Mouse (Mus musculus) kidney, embryonic 16.5 days (tissue): ENCODE measurements at regions not wholly inside any gene's neighbourhood (a gene's known extent, or its start where the extent isn't known, plus 50 kb on each side); places are given as distances from the start of the nearest gene placed in this dataset.

Experiments
- ATAC-seq: fragments of 200-750 bp; cut with Nextera tagmentation; 2 replicates; pipeline ENCODE4 v1.8.0; 2017; ENCODE audit warnings: moderate TSS enrichment; ENCODE audit not compliant: low FRiP score, low TSS enrichment
- H3K27ac ChIP-seq: fragments of 300-500 bp; sonication (generic); 2 replicates; pipeline ENCODE4 v1.5.1; 2014; ENCODE audit warnings: low read length
- H3K27me3 ChIP-seq: fragments of 300-500 bp; sonication (generic); 2 replicates; pipeline ENCODE4 v1.6.1; 2014; ENCODE audit warnings: low read length, control low read depth, mixed read lengths; ENCODE audit not compliant: insufficient read depth
- H3K36me3 ChIP-seq: fragments of 300-500 bp; sonication (generic); 2 replicates; pipeline ENCODE4 v1.6.1; 2014; ENCODE audit warnings: low read length, control low read depth, mixed read lengths; ENCODE audit not compliant: insufficient read depth
- H3K4me1 ChIP-seq: fragments of 300-500 bp; sonication (generic); 2 replicates; pipeline ENCODE4 v1.6.1; 2014; ENCODE audit warnings: low read length, control low read depth, mixed read lengths; ENCODE audit not compliant: insufficient read depth
- H3K4me2 ChIP-seq: fragments of 300-500 bp; sonication (generic); replicated peaks from 2 replicates; pipeline ENCODE4 v1.6.1; 2014; ENCODE audit warnings: low read depth, low read length
- H3K4me3 ChIP-seq: fragments of 300-500 bp; sonication (generic); 2 replicates; pipeline ENCODE4 v1.5.1; 2014; ENCODE audit warnings: mild to moderate bottlenecking, low read length
- H3K9ac ChIP-seq: fragments of 300-500 bp; sonication (generic); replicated peaks from 2 replicates; pipeline ENCODE4 v1.6.1; 2014; ENCODE audit warnings: low read length
- H3K9me3 ChIP-seq: fragments of 300-500 bp; sonication (generic); 2 replicates; pipeline ENCODE4 v1.6.1; 2016; ENCODE audit warnings: low read length, control low read depth
- WGBS: fragments of 180-500 bp; shearing (Covaris S2); extraction: QIAGEN DNeasy Blood & Tissue Kit; methylation state at CpG from one replicate; pipeline ENCODE4 v1.1.7; 2014; 5-methylcytosine and 5-hydroxymethylcytosine counted together

DNA sequence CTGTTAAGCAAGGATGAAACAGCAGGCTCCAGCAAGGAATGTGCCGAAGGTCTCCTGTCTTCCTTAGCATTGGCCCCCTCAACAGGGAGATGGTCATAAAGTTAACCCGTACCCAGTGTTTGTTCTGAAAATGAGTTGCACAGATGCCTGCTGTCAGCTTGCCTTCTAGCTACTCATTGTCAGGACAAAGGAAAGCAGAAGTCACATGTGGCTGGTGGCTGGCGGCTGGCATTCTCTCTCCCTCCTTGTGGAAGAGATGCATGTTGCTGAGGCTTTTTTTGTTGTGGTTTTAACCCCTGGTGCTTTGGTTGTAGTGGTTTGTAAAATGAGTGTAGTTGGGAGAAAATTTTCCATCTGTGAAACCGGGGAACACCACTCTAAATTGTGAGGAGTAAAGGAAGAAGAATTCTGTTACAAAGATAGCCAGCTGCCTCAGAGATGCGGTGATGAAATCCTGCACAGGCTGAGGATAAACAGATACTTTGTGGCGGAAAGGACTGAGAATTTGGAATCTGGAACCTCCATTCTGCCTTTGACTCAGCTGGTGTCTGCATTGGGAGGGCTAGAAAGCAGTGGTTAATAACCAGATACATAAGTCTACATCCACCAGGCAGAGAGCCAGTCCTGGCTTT lies 220.2 kb downstream of the Snx13 start:
- Histone ChIP-seq H3K4me3 (no peak overlapping the region), H3K27ac (no peak overlapping the region), H3K9me3 (no peaks in the 10 kb centered on the region), H3K36me3 (no peaks in the 10 kb centered on the region), H3K4me2 (no peak overlapping the region), H3K4me1 (no peaks in the 10 kb centered on the region), H3K9ac (no peak overlapping the region), H3K27me3 (no peaks in the 10 kb centered on the region)
- no peak for ATAC-seq
- WGBS = 66% methylated on average over 6 of the region's 6 CpGs

DNA sequence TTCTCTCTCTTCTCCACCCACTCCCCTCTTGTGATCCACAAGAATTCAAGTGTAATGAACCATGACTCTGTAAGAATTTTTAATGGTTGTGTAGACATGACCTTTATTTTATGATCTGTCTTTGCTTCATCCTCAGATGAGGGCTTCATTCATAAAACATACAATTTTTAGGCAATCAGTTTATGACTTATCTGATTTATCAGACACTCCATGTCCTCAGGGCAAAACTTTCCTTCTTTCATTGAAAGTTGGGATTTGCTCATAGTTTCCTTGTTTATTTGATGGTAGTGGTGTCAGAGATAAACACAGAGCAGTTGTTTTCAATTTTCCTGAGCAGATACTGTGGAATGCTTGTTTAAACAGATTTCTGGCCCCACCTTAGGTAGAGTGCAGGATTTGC lies 212.8 kb downstream of the Snx13 start:
- no peak overlapping the region for H3K9ac ChIP-seq
- no peak overlapping the region for H3K4me2 ChIP-seq
- H3K27ac ChIP-seq = no peak overlapping the region
- H3K4me1 ChIP-seq = no peaks in the 10 kb centered on the region
- H3K9me3 ChIP-seq = no peaks in the 10 kb centered on the region
- H3K27me3 ChIP-seq = no peaks in the 10 kb centered on the region
- ATAC-seq = no peak
- no peak overlapping the region for H3K4me3 ChIP-seq
- H3K36me3 ChIP-seq = no peaks in the 10 kb centered on the region

DNA sequence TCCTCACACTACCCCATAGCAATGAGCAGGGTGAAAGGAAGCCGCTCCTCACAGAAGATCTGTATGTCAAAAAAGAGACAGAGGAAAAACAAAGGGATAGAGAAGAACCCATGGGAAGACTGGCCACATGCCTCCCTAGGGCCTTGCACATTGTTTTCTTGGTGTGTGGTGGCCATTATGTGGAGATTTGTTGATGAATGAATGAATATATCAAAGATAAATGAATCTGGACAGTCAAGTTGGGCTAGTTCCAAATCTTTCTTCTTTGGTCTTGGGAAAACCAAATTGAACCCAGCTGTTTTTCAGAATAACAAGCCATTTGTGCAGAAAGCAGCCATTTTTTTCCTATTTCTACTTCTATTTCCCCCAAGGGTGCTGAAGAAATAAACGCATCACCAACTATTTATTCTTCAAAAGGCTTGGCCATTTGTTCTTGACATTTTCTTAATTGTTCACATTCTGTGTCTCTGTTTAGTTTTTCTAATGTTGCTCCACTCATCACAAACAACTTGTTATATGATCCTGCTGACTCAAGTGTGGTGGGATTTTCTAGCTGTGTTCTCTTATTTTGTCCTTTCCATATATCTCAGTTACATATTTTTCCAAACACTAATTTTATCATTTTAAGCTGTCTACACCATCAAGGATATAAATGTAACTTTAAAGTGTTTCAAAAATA lies 208.9 kb downstream of the Snx13 start:
- no peak overlapping the region for H3K4me2 ChIP-seq
- 69% methylated on average over 2 of the region's 2 CpGs for WGBS
- no peak for ATAC-seq
- H3K27ac ChIP-seq = peak overlapping the region; percentile 56; the same call in 1 of the 2 replicates
- no peak overlapping the region for H3K4me3 ChIP-seq
- no peaks in the 10 kb centered on the region for H3K27me3 ChIP-seq
- no peak overlapping the region for H3K9ac ChIP-seq
- H3K9me3 ChIP-seq = peaks cover 10% of the 10 kb centered on the region
- no peaks in the 10 kb centered on the region for H3K4me1 ChIP-seq
- H3K36me3 ChIP-seq = no peaks in the 10 kb centered on the region

DNA sequence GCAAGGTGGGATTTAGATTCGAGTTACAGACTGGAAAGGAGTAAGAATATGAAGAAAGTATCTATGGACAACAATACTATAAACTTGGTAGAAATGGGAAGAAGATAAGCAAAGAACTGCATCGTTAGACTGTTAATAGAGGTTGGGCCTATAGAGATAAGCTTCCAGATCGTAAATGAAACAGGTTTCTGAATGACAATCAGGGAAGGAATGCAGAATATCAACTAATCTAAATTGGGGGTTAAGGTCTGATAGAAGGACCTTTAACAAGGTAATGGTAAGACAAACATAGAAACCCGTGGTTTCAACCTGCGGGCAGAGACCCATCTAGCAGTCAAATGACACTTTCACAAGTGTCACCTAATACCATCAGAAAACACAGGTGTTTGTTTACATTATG lies 201.5 kb downstream of the Snx13 start:
- Histone ChIP-seq H3K4me2 (no peak overlapping the region), H3K4me1 (no peaks in the 10 kb centered on the region), H3K27ac (no peak overlapping the region), H3K9me3 (peaks cover 9% of the 10 kb centered on the region), H3K36me3 (no peaks in the 10 kb centered on the region), H3K9ac (no peak overlapping the region), H3K4me3 (no peak overlapping the region), H3K27me3 (no peaks in the 10 kb centered on the region)
- ATAC-seq = no peak
- 79% methylated on average over 5 of the region's 5 CpGs for WGBS

DNA sequence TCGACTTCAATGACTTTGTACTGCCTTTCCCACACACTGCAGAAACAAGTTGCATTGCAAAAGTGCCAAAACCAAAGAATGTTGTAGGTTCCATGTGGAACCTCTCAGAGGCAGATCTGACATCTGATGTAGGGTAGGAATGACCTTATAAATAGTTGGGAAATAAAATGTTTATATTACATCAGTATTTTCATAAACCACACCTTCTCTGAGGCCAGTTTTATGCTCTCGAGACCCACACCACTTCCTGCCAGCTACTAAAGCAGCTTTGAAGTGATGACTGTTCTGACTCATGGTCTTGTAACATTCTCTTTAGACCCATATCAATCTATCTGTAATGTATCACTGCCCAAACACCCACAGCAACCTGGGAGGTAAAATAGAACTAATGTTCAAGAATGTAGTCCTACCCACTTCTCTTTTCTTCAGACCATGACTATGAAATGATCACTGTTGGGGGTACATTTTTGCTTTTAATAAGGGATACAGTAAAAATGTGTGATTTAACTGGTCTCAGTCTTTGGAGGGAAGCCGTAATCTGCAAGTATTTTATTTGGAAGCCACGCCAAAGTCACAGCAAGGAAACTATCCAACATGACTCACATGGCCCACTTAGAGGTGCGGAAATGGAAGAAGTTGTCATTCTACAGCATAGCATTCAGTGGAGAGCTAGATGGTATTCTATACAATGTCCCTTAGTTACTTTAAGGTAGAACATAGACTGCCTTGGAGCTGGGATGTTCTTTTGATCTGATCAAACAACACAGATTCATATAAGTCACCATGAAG lies 199.4 kb downstream of the Snx13 start:
- Histone ChIP-seq H3K4me3 (no peak overlapping the region), H3K9me3 (no peaks in the 10 kb centered on the region), H3K9ac (no peak overlapping the region), H3K27ac (peak overlapping the region; percentile 23; the same call in 1 of the 2 replicates), H3K36me3 (no peaks in the 10 kb centered on the region), H3K27me3 (no peaks in the 10 kb centered on the region), H3K4me1 (no peaks in the 10 kb centered on the region), H3K4me2 (no peak overlapping the region)
- WGBS = 54% methylated on average over 5 of the region's 5 CpGs
- ATAC-seq = peak; percentile 63

DNA sequence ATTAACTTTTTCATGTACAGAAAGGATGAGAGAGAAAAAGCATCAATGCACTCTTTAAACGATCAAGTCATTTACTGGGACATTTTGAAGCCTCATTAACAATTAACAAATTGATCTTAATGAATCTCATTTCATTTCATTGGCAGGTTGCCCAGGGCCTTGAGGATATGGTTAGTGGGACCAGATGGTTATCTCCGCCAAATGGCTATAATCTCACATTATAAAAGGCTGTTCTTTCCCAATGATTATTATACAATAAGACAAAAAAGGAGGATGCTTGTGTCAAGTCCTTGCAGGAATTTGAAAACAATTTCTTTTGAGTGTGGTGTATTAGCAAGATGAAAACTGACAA lies 185.3 kb downstream of the Snx13 start:
- WGBS = 77% methylated on average over 2 of the region's 2 CpGs

DNA sequence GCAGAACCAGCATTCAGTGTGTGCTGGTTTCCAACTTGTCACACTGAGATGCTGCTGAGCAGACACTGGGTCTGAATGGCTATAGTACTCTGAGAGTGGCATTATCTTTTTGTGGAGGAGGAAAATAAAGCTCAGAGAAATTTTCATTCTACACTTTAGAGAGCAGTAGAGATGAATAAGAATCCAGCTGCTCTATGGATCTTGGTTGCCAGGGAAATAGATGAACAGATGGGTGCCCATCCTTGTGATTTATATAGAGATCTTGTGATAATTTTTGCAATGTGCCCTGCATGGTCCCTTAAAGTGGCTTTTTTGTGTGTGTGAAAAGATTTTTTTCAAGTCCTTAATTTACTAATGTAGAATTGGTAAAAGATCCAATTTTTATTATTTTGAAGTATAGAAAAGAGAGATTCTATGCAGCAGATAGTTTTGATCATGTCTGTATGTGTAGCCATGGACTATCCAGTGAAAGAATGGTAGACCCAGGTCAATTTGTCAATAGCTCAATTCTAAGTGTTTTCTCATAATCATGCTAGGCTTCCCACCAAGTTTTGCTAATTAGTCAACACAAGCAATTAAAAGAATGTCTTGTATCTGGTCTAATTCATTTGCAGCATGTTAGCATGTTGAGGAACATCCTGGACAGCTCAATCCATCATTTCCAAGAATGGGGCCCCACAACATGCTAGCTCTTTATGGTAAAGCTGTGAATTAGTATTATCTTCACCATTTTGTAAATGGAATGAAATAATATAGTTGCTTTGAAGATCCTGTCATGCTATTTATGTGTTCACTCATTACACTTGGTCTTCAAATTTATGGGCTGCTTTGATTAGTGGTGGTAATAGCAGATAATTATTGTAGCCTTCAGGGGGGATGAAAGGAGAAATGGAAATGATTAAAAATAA lies 184.7 kb downstream of the Snx13 start:
- Histone ChIP-seq H3K4me3 (no peak overlapping the region), H3K27me3 (no peaks in the 10 kb centered on the region), H3K27ac (no peak overlapping the region), H3K36me3 (no peaks in the 10 kb centered on the region), H3K4me2 (no peak overlapping the region), H3K4me1 (no peaks in the 10 kb centered on the region), H3K9me3 (no peaks in the 10 kb centered on the region), H3K9ac (no peak overlapping the region)
- ATAC-seq = no peak

More for the DNA sequence above, 185.3 kb downstream of the Snx13 start:
- no peaks in the 10 kb centered on the region for H3K4me1 ChIP-seq
- H3K36me3 ChIP-seq = no peaks in the 10 kb centered on the region
- H3K9me3 ChIP-seq = no peaks in the 10 kb centered on the region
- H3K27ac ChIP-seq = no peak overlapping the region
- no peak overlapping the region for H3K4me2 ChIP-seq
- ATAC-seq = no peak
- no peak overlapping the region for H3K9ac ChIP-seq
- H3K27me3 ChIP-seq = no peaks in the 10 kb centered on the region
- no peak overlapping the region for H3K4me3 ChIP-seq

DNA sequence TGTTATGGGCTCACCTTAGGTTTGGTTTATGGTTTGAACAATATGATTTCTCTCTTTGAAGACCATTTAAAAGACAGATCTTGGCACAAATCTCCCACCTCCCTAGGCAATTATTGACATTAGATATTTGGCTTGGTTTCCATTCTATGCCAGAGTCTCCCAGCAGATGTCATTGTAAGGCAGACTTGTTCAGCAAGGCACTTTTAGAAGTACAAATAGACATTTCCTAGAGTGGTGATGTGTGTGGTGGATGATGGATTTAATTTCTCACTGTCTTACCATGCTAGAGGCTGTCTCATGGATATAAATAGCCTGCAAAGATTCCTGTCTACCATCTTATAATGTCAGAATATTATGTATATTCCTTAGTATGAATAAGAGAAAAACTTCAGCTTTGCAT lies 173.4 kb downstream of the Snx13 start:
- no peak overlapping the region for H3K4me2 ChIP-seq
- no peaks in the 10 kb centered on the region for H3K9me3 ChIP-seq
- H3K36me3 ChIP-seq = no peaks in the 10 kb centered on the region
- H3K27ac ChIP-seq = no peak overlapping the region
- H3K9ac ChIP-seq = no peak overlapping the region
- no peak for ATAC-seq
- no peaks in the 10 kb centered on the region for H3K27me3 ChIP-seq
- H3K4me1 ChIP-seq = no peaks in the 10 kb centered on the region
- H3K4me3 ChIP-seq = no peak overlapping the region

DNA sequence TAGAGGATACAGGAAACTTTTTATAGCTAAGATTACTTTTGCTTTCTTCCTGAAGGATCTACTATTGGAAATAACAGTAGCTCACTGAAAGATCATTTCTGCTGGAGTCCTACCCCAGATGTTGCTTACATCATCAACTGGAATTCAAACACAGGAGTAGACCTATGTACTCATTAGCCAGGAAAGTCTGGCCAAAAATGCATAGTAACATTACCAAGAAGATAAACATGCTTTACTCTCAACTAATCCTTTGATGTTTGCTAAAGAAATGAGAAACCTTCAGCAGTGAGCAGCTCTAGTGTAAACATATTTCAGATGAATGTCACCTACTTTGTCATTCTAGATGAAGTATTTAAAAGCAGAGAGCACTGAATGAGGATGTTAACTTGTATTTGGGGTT lies 173.0 kb downstream of the Snx13 start:
- Histone ChIP-seq H3K9me3 (no peaks in the 10 kb centered on the region), H3K36me3 (no peaks in the 10 kb centered on the region), H3K4me1 (no peaks in the 10 kb centered on the region), H3K4me2 (no peak overlapping the region), H3K27me3 (no peaks in the 10 kb centered on the region), H3K27ac (no peak overlapping the region), H3K4me3 (no peak overlapping the region), H3K9ac (no peak overlapping the region)
- no peak for ATAC-seq
